Mouse (Mus musculus) lung, postnatal 10 days (tissue): Measurements from ENCODE around the gene Arl8b.

ENCODE experiments used
- DNase-seq: peaks from one replicate; pipeline ENCODE4 v3.0.0; 2021

The Arl8b gene

DNA sequence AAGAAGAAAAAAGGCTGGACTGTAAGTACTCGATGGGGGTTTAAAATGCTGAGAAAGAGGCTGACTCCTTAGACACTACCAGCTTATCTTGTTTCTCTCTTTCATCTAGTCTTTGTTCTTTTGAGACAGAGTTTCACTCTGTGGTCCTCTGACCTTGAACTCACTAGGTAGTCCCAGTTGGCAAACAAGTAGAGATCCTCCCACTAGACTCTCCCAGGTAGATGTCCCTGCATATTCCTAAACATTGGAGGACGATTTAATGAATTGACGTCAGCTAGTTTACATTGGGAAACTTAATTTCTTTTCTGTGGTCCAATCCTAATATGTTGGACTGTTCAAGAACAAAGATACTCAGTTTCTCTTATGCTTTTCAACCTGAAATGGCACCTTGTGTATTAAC lies 2.7 kb downstream of the Arl8b start:
- DNase-seq: no peak

DNA sequence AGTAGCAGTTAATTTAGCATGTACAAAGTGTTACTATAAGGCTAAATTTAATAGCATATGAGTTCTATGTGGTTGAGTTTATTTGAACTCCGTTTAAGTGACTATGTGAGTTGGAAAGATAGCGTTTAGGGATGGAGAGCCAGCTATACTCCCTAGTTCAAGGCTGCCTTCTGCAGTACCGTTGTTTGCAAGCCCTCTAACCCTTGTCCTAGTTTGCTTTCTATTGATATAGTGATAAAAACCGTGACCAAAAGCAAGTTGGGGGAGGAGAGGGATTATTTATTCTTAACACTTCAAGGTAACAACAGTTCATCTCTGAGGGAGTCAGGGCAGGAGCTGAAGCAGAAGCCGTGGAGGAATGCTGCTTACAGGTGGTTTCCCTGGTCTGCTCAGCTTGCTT lies 8.6 kb downstream of the Arl8b start:
- no peak for DNase-seq

DNA sequence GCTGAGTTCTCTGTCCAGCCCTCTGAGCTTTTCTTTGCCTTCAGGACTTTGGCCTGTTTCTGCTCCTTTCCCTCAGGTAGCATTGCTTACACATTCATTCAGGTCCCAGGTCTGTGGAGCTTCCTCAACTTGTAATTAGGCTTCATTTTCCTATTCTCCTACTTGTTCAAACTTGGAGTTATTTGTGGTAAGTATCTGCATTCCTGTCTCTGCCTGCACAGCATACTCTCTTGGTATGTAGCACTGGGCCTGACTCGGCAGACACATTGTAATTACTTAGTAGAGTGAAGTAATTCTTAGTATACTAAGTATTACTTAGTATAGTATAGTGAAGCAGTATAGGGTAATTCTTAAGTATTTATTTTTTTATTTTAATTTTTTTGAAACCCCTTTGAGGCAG lies 13.0 kb downstream of the Arl8b start:
- DNase-seq: no peak

DNA sequence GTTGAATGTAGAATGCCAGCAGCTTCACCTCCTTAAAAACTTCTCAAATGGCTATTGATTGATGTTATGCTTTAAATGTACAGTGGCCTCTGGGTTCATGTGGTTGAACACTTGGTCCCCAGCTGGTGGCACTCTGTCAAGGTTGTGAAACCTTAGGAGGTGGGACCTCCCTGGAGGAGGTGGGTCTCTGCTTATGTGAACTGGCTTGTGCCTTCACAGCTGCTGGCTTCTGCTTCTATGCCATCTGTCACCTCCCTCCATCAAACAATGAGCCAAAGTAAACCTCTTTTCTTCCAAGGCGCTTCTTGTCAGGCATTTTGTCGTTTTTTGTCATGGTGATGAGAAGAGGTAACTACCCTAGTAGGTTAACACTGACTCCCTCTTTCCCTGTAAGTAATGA lies 13.8 kb downstream of the Arl8b start:
- peak; percentile 53 for DNase-seq

DNA sequence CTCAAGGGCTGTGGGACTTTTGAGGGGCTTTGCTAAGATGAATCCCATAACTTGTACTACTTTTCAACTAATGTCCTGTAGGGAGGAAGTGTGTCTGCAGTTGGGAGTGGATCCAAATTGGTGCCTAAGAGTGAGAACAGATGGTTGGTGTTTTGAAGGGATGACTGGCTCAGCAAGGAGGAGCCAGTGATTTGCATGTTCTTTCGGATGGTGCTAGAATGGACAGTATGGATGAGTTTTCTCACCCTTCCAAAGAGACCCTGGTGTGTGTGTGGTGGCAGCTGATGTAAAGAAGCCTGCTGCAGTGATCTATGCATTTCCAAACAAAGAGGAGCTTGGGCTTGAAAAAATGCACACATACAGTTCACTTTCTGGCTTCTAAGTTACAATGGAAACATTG lies 22.3 kb downstream of the Arl8b start:
- peak; percentile 42 for DNase-seq

DNA sequence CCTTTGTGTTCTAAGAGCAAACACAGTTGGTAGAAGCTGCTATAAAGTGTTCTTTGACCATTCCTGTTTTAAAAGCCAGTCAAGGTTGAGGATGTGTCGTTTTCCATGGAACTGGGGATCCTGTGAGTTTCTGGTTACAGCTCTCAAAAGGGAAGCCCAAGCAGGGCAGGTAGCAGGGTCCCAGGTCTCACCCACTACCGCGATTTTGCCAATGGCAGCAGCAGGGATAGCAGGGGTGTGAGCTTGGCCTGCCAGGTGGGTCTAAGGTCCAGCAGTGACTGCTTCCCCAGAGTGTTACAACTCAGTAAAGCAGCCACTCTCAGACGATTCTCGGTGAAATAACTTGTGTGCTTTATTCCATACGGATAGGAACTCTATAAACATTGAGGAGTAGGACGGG lies 23.0 kb downstream of the Arl8b start:
- DNase-seq: no peak

DNA sequence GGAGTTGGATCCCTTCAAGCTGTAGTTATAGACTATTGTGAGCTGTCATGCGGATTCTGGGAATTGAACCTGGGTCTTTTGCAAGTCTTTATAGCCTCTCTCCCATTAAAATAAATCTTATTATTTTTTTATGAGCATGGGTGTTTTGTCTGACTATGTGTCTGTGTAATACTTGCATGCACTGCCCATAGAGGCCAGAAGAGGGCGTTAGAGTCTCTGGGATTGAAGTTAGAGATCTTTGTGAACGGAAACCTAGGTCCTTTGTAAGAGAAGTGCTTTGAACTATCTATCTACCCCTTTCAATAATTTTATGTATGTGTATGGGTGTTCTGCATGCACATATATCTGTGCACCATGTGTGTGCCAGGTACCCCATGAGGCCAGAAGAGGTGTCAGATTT lies 24.5 kb downstream of the Arl8b start:
- peak; percentile 9 for DNase-seq

DNA sequence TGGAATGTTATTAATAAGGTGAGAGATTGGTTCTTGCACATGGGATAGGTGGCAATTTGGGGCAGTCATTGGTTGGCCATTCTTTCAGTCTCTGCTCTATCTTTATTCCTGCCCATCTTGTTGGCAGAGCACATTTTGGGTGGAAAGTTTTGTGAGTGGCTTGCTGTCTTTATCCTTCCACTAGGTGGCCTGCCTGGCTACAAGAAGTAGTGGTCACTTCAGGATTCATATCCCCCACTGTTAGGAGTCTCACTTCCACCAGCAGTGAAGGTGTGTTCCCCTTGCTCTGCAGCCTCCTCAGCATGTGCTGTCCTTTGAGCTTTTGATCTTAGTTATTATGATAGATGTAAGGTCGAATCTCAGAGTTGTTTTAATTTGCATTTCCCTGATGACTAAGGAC lies 25.9 kb downstream of the Arl8b start:
- no peak for DNase-seq

DNA sequence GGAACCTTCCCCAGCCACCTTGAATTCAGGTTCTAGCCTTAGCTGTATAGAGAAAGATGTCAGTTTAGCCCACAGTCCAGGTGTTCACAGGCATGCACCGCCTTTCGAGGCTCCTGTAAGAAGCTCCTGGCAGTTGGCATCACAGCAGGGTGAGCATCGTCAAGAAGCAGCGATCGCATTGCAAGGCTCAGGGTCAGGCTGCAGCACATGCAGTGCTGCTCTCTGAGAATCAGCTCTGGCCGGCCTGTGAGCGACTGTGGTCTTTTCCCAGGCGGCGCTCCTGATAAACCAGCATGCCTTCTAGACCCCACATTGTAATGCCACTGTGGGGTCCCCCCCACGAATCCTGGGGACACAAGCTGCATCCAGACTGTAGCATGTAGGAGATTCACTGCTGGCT lies 27.3 kb downstream of the Arl8b start:
- DNase-seq: no peak

DNA sequence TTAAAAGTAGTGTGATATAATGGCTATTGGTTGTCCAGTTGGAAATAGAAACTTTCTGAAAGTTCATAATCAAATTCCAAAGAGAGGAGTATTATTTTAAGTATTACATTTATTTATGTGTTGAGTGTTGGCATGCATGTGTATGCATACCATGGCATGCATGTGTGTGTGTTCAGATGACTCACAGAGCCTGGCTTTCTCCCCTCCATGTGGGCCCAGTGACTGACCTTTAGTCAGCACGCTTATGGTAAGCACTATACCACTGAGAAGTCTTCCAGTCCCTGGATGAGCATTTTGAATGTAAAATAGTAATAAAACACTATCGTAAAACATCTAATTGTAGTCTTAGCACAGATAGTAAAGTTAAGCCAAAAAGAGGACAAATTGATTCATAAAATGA lies 29.2 kb downstream of the Arl8b start:
- no peak for DNase-seq

DNA sequence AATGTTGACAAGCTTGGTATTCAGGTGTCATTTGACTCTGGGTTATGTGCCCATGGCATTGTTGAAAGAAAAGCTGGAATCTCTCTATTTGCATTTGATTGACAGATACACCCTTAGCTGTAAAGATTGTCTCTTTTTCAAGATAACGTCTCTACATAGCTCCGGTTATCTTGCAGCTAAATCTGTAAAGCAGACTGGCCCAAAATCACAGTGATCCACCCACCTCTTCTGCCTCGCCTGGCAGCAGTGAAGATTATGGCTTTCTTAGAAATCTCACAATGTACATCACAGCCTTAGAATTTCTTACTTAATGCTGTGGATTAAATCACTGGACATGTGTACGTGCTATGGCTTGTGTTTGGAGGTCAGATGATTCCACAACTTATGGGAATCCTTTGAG lies 34.6 kb downstream of the Arl8b start:
- DNase-seq: no peak

DNA sequence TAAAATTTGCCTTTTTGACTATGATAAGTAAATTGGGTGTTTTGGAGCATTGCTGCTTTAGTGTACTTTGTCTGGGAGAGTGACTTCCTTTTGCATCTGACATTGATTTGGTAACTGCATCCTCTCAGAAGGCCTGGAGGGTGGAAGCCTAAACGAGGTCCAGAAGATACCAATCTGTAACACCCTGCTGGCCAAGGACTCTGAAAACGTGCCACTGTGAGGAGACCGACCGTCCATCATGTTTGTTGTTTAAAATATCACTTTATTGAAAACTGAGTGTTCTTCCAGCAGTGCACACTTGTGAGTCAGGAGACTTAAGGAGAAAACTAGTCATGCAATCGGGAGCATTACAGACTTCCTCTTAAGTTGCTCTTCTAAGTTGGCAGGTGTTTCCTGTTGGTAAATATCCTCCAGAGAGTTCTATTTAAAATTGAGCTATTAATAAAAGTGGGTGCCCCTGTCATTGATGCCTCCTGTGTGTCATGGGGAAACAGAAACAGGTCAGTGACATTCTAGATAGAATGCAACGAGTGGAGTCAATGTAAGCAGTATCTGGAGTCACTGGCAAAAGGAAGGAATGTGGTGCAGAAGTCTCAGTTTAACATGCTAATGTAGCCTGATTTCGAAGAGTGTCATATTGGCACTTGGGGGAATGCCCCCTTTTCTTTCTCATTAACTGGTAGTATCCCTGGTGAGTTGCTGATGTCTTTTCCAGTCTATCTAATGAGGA lies 42.1 kb downstream of the Arl8b start:
- DNase-seq: peak; percentile 7

DNA sequence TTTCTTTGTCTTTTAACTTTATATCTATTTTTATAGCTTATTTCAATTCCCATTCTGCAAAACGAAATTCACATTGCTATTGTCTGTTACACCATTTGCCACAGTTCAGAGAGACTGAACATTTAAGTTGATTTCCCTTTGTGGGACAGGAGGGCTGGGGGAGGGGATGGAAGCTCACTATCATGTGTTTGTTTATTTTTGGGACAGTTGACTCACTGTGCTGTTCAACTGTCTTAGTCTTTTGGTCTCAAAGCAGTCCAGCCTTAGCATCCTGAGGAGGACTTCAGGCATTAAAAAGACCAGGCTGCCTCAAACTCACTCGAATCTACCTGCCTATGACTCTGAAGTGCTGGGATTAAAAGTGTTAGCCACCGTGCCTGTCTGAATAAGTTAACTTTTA lies 43.2 kb downstream of the Arl8b start:
- DNase-seq: no peak

DNA sequence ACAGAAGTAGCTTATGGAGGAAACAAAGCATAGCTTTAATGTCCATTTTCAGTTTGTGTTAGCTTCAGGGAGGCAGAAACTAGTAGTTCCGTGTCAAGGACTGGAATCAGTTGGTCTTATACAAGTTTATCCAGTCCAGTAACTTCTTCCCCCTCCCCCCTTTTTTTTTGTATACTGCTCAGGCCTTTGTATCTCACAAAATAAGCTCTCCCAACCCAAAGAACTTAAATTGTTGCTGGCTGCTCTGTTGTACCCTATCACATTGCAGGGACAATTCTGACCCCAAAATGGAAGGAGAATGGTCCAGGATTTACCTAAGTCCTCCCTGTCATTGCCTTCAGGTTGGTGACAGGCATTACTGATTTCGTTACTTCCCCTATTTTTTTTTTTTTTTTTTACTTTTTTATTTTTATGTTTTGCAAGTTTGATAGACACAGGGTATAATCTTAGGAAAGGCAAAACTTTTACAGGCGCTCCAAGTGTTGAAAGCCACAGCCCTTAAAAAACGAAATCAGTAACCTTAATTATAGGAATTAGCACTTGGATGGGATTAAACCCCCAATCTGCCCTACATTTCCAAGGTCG lies 44.5 kb downstream of the Arl8b start:
- no peak for DNase-seq

DNA sequence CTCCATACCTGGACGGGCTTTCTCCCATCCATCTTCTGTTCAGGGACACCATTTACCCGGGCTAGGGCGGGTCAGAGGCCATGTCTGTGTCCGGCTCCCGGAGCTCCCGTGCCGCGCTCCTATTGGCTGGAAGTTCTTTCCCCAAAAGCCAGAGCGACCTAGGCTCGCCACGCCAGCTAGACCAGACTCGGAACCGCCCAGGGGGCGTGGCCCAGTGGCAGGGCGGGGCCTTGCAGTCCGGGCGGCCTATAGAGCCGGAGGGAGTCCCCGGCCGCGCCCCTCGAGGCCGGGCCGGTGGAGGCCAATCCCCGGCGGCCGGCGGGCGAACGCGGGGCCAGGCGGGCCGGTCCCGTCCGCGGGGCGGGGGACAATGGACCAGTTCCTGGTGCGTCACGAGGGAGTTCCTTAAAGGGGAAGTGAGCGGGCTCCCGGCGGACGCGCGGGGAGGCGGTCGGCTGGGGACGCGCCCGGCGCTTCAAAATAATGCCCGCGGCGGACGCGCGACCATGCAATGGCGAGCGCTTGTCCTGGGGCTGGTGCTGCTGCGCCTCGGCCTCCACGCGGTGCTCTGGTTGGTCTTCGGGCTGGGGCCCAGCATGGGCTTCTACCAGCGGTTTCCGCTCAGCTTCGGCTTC lies 45.5 kb downstream of the Arl8b start, which contains the start of gene Edem1:
TSS of gene Edem1 (plus strand) at position 408 of the 635 bp plus-strand sequence.
- peak; percentile 99 for DNase-seq

DNA sequence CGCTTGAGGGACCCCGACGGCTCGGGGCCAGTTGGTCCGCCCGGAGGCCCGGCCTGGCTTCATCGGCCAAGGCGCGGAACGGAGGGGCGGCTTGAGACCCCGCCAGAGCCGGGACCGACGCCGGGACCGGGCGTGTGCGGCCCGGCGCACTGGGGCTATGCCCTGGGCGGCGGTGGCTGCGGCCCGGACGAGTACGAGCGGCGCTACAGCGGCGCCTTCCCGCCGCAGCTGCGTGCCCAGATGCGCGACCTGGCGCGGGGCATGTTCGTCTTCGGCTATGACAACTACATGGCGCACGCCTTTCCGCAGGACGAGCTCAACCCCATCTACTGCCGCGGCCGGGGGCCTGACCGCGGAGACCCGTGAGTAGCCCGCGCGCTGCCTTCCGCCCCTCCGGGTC lies 46.0 kb downstream of the Arl8b start:
- peak; percentile 45 for DNase-seq

DNA sequence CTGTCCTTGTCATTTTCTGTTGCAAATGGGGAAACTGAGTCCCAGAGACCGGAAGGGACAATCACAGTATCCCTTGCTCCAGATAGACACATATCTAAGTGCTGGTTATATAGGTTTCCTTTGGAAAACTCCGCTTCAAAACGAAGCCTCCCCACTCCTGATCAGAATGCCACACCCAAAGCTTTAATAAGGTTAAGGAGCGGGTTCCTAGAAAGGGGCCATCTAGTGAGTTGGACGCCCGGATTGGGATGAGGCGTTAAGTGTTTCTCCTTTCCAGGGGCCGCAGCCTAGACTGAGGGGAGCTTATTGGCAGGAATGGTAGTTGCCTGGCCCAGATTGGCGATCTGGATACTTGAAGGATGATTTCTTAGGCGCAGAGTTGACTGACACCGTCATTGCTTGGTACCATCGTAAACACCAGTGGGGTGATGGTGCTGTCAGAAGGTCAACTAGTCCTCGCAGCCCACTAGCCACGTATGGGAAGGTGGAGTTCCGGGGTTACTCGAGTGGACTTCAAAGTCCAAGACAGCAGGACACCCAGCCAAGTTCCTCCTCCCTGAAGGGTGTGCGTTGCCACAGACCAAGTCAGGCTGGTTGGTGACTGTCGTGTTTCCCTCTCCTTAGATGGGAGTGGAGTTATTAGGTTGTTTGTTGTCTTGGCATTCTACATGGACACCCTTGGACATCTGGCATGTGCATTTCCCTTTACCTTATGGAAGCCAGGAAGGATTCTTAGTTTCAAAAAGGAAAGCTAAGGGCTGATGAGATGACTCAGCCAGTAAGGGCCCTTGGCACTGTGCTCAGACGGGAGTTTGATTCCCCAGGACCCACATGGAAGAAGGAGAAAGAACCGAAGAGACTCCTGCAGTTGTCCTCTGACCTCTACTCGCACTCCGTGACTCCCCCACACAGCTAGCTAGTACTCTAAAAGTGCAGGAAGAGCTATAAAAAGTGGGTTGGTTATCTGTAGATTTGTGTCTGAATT lies 46.8 kb downstream of the Arl8b start:
- DNase-seq: peak; percentile 61

DNA sequence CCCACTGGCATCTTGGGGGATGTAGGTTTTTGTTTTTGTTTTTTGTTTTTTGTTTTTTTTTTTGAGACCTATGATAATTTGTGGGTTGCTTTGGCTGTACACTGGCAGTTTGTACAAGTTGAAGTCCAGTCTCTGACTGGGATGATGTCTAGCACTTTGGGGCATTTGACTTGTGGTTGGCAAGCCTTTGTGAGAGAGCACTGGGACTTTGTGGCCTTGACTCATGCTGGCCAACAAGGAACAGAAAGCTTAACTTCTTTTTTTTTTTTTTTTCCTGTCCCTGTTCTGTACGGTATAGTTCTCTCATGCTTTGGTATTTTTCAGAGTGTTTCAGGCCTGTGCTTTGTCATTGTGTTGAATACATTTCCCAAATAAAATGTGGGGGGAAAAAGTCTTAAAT lies 49.3 kb downstream of the Arl8b start:
- DNase-seq: no peak

DNA sequence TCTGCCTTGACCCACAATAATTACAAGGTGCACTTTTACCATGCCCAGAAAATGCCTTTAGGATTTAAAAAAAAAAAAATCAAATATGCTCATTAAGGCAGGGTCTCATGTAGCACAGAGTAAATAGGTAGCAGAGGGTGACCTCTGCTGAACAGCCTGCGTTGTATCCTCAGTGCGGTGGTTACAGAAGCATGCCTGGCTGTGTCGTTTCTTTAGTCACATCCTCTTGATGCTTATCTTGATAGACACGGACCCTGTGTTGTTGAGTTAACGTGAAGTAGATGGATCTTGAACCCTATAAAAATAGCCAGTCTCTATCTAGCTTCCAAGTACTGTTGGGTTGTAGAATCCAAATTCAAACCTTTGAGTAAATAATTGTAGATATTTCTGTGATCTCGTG lies 50.1 kb downstream of the Arl8b start:
- DNase-seq: no peak

DNA sequence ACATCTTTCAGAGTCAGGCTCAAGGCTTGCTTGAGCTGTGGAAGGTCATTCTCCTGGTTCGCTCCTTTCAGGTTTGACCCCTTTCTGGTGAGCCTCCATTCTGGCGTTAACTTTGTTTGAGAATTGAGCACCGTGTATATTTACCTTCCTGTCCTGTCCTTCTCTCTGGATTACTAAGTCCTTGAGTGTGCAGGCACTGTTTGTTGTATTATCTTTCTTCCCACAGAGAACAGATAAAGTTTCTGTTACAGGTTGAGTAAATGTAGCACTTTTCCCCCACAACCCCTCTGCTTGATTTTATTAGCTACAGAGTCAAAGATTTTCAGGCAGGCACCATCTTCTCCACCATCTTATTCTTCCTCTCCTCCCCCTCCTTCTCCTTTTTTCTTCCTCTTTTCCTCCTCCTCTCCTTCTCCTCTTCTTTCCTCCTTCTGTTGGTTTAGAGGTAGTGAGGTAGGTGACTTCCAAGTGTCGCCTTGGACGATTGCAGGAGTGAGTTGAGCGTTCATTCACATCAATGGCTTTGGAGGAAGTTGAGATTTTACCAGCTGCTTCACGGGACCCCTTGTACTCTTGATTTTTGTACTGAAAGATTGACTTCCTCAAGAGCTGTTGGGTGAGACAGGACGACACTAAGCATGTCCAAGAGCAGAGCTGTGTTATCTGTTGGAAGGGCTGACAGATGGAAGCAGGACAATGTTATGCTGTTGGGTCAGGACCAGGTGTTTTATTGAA lies 51.2 kb downstream of the Arl8b start:
- DNase-seq: no peak

DNA sequence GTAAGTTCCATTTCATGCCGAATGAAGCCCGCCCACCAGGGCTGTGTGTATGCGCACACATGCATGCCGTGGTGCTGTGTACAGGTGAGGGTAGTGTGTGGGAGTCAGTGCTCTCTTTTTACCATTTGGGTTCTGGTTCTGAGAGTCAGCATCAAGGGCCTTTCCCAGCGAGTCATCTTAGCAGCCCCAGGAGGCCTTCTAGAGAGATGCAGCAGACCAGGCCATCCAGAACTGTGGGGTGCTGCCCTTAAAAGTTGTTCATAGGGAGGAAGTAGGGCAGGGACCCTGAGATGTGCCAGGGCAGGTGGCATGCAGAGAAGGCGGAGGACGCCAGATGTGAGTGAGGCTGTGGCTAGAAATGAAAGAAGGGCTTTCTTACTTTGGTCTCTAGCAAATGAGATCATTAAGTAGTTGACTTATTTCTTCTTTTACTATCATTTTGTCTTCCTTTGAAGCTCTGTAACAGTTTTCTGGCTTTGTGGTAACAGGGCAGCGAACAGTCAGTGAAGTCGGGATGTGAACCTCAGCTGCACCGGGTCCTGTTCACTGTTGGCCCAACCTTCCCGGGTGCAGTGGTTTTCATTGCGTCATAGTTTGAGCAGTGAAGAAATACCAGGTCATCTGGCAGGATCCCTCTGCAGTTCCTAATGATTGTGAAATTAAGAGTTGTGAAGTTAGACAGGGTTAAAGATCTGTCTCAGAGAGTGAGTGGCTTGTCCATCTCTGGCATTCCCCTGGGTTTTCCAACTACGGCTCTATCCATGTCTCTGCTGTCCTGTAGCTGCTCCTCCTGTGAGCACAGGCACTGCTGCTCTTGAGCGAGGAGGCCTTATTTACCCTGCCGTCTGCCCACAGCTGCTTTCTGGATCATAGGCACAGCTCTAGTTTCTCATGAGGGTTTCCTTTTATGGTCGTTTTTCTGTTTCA lies 53.1 kb downstream of the Arl8b start:
- DNase-seq: peak; percentile 68
